9 mouse cellular contexts compared by ENCODE assay signal in genomic region chr12:101767306-101768053, GRCm38 (mm10). TPM values are rescaled to one million over a fixed set of nuclear protein-coding genes. Genes with fewer than 3 reads are reported as not detected.
A peak's percentile ranks its signal among the peaks of the same experiment; 100 is the strongest.
DNase-seq lines count a peak whose midpoint lies in the region; ATAC-seq lines count a peak whose summit lies in the region.
"Had no signal": no experiment of that assay in that cellular context is flagged by ENCODE, and none has a peak within 500 bp of the region (broad histone marks: within the 10 kb centered on the region; RNA-seq: fewer than 3 reads in every experiment).

No protein-coding gene starts in this region.

- DNase-seq in urinary bladder, postnatal 25 days (ENCODE audit: low spot score): peak; percentile 25
- DNase-seq in urinary bladder, postnatal 10 days (ENCODE audit: low spot score): no peak
- no peak for DNase-seq in limb, embryonic 10.5 days (ENCODE audit: low spot score)
- no peak for DNase-seq in right cerebral cortex, adult 2 months (ENCODE audit: low spot score in 2 of 2)
- DNase-seq in layer of hippocampus, adult 9-10 months (ENCODE audit: low spot score): no peak

- H3K36me3 ChIP-seq in heart, embryonic 12.5 days: no peaks in the 10 kb centered on the region
- no peaks in the 10 kb centered on the region for H3K36me3 ChIP-seq in limb, embryonic 10.5 days
- H3K36me3 ChIP-seq: midbrain, embryonic 12.5 days had no signal

- no peaks in the 10 kb centered on the region for H3K9me3 ChIP-seq in heart, embryonic 12.5 days (replicated peaks)
- H3K9me3 ChIP-seq in limb, embryonic 10.5 days (replicated peaks): no peaks in the 10 kb centered on the region
- H3K9me3 ChIP-seq: midbrain, embryonic 12.5 days had no signal

- 29% methylated on average over 9 of the region's 9 CpGs for WGBS in heart, embryonic 12.5 days
- WGBS in limb, embryonic 10.5 days: 62% methylated on average over 9 of the region's 9 CpGs

- no peak overlapping the region for H3K9ac ChIP-seq in heart, embryonic 12.5 days
- H3K9ac ChIP-seq: midbrain, embryonic 12.5 days had no signal

- H3K27me3 ChIP-seq in heart, embryonic 12.5 days (replicated peaks): no peaks in the 10 kb centered on the region
- no peaks in the 10 kb centered on the region for H3K27me3 ChIP-seq in limb, embryonic 10.5 days (ENCODE audit: low read depth, poor library complexity, severe bottlenecking)
- H3K27me3 ChIP-seq: midbrain, embryonic 12.5 days had no signal

- peak overlapping the region; percentile 67 for H3K27ac ChIP-seq in heart, embryonic 12.5 days (ENCODE audit: poor library complexity, severe bottlenecking)
- H3K27ac ChIP-seq in limb, embryonic 10.5 days: peak overlapping the region; percentile 11; the same call in 1 of the 2 replicates
- H3K27ac ChIP-seq: midbrain, embryonic 12.5 days had no signal

- H3K4me3 ChIP-seq in heart, embryonic 12.5 days: no peak overlapping the region
- H3K4me3 ChIP-seq in limb, embryonic 10.5 days: no peak overlapping the region
- H3K4me3 ChIP-seq: midbrain, embryonic 12.5 days had no signal

- no peak overlapping the region for H3K4me2 ChIP-seq in heart, embryonic 12.5 days
- H3K4me2 ChIP-seq: midbrain, embryonic 12.5 days had no signal

- peak; percentile 62; the same call in 1 of the 2 replicates for ATAC-seq in heart, embryonic 12.5 days (ENCODE audit: insufficient number of reproducible peaks, low FRiP score)
- no peak for ATAC-seq in erythroblast, adult 5-6 weeks (replicated peaks; ENCODE audit: low FRiP score, poor library complexity, severe bottlenecking)
- ATAC-seq: activated CD4-positive, CD25-positive, alpha-beta regulatory T cell, adult 4 months had no signal

- H3K4me1 ChIP-seq in heart, embryonic 12.5 days (replicated peaks): peaks cover 22% of the 10 kb centered on the region
- H3K4me1 ChIP-seq in limb, embryonic 10.5 days: peaks cover 11% of the 10 kb centered on the region; the same call in 1 of the 2 replicates

RNA-seq across cellular contexts. Expression of gene Tc2n, which starts 49.2 kb away (rescaled TPM):
- polyA plus RNA-seq in heart, embryonic 12.5 days (2016; fragmentation: Nextera tagmentation; extraction: Ambion mirVana): 0.10 and 0.17 TPM in 2 replicates
- 0.24 and 0.43 TPM in 2 replicates for polyA plus RNA-seq in limb, embryonic 10.5 days (2016; fragmentation: Nextera tagmentation; extraction: Ambion mirVana)
- not detected in 2 replicates for total RNA-seq in erythroblast, adult 5-6 weeks (2015; ENCODE audit: low replicate concordance)
- total RNA-seq in erythroblast, adult 5-6 weeks (2017; ENCODE audit: low replicate concordance): not detected in 2 replicates

RNA-seq across cellular contexts. Expression of gene Fbln5, which starts 51.4 kb away (rescaled TPM):
- polyA plus RNA-seq in heart, embryonic 12.5 days (2016; fragmentation: Nextera tagmentation; extraction: Ambion mirVana): 98.0 and 100 TPM in 2 replicates
- 10.5 and 16.1 TPM in 2 replicates for polyA plus RNA-seq in limb, embryonic 10.5 days (2016; fragmentation: Nextera tagmentation; extraction: Ambion mirVana)
- total RNA-seq in erythroblast, adult 5-6 weeks (2015; ENCODE audit: low replicate concordance): not detected in 2 replicates
- total RNA-seq in erythroblast, adult 5-6 weeks (2017; ENCODE audit: low replicate concordance): 0.28 and 0.60 TPM in 2 replicates
- polyA plus RNA-seq: activated CD4-positive, CD25-positive, alpha-beta regulatory T cell, adult 4 months had no signal
